Mouse (Mus musculus) splenic B cell, adult 2 months (primary cell): Measurements from ENCODE around the gene Rbpjl.

ENCODE experiments used
- DNase-seq: peaks from one replicate; pipeline ENCODE4 v3.0.0-alpha.2; 2011; ENCODE audit warnings: low read depth, low spot score
- H3K27me3 ChIP-seq: 2 replicates; pipeline ENCODE4 v1.6.1; 2012; ENCODE audit warnings: mild to moderate bottlenecking, low read length, moderate library complexity, mixed read lengths; ENCODE audit not compliant: control insufficient read depth, poor library complexity, insufficient read depth, severe bottlenecking
- H3K36me3 ChIP-seq: 2 replicates; pipeline ENCODE4 v1.6.1; 2012; ENCODE audit warnings: mild to moderate bottlenecking, low read length, moderate library complexity, mixed read lengths; ENCODE audit not compliant: control insufficient read depth, poor library complexity, insufficient read depth, severe bottlenecking

Gene Rbpjl

DNA sequence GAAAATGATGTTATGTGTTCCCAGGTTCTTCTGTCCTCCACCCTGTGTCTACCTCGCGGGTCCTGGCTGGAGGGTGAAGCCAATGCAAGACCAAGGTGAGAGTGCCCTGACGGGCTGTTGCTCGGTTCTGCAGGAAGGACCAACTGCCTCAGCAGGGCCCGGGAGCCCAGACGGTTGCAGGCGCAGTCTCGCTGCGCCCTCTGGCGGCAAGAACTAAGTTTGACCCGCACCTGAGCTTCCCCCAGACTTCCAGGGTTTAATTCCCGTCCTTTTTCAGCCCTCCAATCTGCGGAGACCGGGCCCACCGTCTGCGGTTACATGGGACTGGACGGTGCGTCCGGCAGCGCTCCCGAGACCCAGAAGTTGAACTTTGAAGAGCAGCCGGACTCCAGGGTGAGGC lies 4.8 kb downstream of the Rbpjl start:
- no peaks in the 10 kb centered on the region for H3K36me3 ChIP-seq
- peak; percentile 77 for DNase-seq

DNA sequence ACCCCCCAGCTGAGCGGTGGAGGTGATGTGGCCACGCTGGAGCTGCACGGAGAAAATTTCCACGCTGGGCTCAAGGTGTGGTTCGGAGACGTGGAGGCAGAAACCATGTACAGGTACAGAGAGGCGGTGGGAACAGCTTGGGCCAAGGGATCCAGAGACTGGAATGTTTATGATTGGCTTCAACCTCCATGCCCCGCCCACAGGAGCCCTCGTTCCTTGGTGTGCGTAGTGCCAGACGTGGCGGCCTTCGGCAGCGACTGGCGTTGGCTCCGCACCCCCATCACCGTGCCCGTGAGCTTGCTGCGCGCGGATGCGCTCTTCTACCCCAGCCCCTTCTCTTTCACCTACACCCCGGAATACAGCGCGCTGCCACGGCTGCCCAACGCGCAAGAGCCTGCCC lies 11.2 kb downstream of the Rbpjl start:
- DNase-seq: no peak
- H3K27me3 ChIP-seq: no peaks in the 10 kb centered on the region
- no peaks in the 10 kb centered on the region for H3K36me3 ChIP-seq

More for the DNA sequence above, 4.8 kb downstream of the Rbpjl start:
- H3K27me3 ChIP-seq: no peaks in the 10 kb centered on the region

DNA sequence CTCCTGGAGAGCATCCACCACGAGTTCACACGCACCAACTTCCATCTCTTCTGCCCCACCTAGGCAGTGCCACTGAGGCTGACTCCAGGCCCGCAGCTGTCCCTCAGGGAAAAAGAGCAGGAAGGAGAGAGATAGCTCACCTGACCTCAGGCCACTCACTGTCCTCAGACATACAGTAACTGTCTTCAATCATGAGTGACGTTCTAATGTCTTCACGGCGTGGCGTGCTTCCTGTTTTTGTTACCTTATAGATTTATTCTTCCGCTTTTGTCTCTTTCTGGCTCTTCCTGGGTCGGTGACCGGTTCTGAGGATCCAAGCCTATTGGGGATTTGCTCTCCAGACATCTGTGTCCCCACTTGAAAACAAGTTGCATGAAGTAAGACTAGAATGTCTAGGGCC lies 11.6 kb downstream of the Rbpjl start:
- DNase-seq: peak; percentile 64
- H3K27me3 ChIP-seq: no peaks in the 10 kb centered on the region
- no peaks in the 10 kb centered on the region for H3K36me3 ChIP-seq

DNA sequence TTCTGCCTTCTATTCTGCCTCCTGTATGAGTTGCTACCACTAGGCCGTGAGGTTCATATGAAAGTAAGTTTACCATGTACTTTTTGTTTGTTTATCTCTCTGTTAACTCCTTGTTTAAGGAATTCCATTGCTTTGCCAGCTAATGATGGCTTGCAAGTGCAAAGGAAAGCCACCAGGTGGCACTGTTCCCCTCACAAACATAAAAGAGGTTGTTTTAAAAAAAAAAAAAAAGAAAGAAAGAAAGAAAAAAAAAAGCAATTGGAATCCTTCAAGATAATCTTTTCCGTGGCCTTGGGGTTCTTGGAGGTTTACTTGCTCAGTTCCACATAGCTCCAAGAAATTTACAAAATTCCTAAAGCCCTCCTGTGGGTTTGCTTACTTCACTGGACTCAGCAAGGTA lies 14.3 kb downstream of the Rbpjl start:
- H3K36me3 ChIP-seq: no peaks in the 10 kb centered on the region
- peak; percentile 77 for DNase-seq
- H3K27me3 ChIP-seq: no peaks in the 10 kb centered on the region

DNA sequence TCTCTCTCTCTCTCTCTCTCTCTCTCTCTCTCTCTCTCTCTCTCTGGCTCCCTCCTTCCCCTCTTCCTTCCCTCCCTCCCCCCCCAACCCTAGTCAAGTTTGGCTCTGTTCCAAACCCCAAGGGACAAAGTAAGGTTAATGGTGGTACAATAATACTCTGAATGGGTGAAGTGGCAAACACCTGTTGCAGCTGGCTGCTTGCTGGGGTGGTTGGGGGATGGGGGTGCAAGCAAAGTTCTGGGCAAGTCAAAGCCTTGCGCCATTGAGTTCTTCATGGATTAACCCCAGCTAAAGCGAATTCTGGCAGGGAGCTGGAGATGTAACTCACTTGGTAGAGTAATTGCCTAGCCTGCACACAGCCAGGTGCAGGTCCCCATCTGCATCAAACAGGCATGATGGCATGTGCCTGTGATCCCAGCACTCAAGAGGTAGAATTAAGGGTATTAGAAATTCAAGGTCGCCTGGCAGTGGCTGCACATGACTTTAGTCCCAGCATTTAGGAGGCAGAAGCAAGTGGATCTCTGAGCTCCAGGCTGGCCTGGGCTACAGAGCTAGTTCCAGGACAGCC lies 15.5 kb downstream of the Rbpjl start:
- H3K36me3 ChIP-seq: no peaks in the 10 kb centered on the region
- no peak for DNase-seq
- no peaks in the 10 kb centered on the region for H3K27me3 ChIP-seq

DNA sequence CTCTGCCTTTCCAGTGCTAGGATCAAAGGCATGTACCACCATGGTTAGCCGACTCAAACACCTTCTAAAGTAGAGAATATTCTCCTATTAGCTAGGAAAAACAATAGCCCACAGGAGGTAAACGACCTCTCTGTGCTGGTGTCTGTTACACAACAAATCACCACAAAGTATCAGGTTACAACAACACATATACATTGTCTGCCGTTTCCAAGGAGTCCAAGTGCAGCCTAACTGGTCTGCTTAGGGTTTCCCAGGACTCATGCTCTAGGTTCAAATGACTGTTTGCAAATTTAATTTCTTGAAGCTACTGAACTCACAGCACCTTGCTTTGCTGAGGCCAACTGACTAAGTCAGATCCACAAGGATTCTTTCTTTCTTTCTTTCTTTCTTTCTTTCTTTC lies 16.5 kb downstream of the Rbpjl start:
- H3K36me3 ChIP-seq: peaks cover 2% of the 10 kb centered on the region; the same call in 1 of the 2 replicates
- no peak for DNase-seq
- H3K27me3 ChIP-seq: no peaks in the 10 kb centered on the region

DNA sequence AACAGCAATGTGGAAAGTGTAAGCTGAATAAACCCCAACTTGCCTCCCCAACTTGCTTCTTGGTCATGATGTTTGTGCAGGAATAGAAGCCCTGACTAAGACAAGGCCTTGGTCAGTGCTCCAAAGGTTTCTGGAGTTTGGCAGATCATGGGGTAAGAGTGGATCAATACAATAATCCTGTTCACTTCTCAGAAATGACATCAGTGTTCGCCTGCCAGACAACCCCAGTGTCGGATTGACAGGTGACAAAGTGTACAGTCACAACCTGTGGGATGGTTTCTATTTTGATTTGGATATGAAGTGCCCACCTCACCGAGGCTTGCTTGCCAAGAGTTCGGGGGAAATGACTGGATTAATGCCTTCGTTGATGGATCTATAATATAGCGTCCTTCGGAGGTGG lies 18.4 kb downstream of the Rbpjl start:
- no peaks in the 10 kb centered on the region for H3K27me3 ChIP-seq
- DNase-seq: no peak
- peaks cover 10% of the 10 kb centered on the region for H3K36me3 ChIP-seq

DNA sequence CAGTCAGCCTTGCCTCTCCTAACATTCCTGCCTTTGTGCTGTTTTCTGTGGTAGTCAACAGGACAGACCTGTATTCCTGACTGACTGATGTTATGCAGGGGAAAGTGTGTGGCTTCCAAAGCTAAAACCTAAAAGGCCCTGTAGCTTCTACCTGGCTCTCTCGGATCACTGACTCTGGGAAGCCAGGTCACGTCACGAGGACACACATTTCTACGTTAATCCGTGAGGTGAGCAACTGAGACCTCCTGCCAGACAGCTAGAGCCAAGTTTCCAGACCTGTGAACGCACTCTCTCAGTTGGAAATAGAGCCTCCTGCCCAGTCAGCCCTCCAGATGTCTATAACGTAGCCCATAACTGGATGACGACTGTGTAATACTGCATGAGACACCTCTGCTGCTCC lies 19.0 kb downstream of the Rbpjl start:
- no peak for DNase-seq
- no peaks in the 10 kb centered on the region for H3K27me3 ChIP-seq
- H3K36me3 ChIP-seq: peaks cover 12% of the 10 kb centered on the region

DNA sequence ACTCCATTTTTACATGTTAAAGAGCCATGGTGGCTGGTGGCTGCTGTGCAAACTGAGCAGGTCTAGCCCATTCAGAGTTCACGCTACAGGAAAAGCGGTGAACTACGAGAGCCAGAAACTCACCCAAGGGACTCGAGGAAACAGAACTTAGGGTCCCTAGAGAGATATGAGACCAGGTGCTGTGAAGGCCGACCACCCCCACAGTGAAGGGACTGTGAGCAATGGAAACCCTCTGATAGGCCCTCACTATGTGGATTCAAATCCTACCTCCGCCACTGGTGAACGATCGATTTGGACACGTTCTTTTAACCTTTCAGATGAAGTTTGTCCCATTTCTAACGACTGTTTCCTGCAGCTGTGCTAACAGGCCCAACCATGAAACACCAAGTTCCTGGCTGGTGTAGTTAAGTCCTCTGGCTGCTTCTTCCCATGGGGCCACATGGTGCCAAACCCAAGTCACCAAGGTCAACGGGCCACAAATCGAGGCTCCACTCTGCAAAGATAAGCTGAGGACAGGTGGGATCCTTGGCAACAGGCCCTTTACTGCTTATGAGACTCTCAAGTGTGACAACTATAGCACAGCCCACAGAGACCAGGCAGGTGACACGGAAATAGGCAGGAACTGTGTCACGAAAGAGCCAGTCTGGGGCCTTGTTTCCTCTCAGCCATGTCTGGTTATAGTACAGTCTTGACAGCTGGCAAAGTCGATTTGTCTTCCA lies 19.9 kb downstream of the Rbpjl start:
- peaks cover 12% of the 10 kb centered on the region for H3K36me3 ChIP-seq
- peak; percentile 89 for DNase-seq
- H3K27me3 ChIP-seq: no peaks in the 10 kb centered on the region

DNA sequence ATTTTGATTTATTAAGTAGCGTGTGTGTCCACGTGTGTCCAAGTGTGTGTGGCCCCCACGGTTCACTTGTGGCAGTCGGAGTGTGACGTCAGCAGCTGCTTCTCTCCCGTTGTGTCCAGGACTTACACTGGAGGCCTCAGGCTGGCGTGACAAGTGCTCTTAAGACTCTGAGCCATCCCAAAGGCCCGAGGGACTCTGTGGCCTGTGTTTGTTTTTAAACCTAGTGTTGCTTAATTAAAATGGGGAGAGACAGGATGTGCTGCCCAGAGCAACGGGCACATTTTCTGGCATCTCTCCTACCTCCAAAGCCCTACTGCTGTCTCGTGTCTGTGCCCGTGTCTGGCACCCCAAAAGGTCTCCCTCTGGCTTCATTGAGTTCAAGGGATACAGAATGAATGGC lies 20.5 kb downstream of the Rbpjl start:
- H3K36me3 ChIP-seq: peaks cover 16% of the 10 kb centered on the region
- no peak for DNase-seq
- no peaks in the 10 kb centered on the region for H3K27me3 ChIP-seq

DNA sequence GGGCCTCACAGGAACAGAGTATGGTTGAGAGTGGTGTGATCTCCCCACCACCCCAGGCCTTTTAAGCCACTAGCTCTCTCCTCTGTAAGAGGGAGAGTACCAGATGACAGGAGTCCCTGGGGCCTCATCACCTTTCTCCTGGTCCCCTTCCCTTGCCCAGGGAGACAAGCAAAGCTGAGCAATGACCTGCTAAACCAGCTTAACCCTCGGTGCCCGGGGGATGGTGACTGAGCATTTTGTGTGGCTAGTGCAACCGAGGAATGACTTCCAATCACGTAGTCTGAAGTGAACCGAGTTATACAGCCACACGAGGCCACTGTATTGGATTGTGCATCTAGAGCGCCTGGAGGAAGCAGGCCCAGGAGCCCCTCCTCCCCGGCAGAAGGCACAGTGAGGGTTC lies 21.5 kb downstream of the Rbpjl start:
- DNase-seq: no peak

DNA sequence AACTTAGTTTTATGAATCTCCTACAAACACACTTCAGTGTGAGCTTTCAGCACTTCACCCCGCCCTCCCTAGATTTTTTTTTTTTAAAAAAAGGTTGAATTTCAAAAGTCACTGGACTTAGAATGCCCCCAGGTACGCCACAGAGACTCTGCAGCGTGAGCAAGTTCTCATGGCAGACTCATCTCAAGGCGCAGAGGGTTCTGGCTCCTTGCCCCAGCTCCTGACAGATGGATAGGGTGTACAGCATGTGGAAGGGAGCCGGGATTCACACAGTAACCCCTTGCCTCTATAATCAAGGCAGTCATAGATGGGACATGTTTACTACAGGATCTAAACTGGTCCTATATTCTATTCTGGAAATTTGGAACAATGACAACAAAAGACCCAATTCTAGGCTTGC lies 22.5 kb downstream of the Rbpjl start:
- peaks cover 24% of the 10 kb centered on the region for H3K36me3 ChIP-seq

More for the DNA sequence above, 21.5 kb downstream of the Rbpjl start:
- Histone ChIP-seq H3K27me3 (no peaks in the 10 kb centered on the region), H3K36me3 (peaks cover 21% of the 10 kb centered on the region)

DNA sequence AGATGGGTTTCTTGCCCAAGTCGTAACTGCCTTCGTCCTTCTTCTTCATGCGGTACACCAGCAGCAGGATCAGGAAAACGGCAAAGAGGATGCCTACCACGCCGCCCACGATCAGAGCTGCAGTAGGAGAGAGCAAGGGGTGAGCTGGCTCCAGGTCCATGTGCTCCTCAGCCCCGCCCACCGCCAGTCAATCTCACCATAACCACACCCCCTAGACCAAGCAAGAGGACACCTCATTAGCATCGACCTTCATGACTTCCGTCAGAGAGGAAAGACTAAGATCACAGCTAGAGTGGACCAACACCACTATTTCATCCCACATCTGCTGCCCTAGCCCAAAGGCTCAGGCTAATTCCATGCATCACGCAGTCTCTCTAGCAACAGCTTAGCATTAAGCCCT lies 23.2 kb downstream of the Rbpjl start:
- H3K36me3 ChIP-seq: peaks cover 27% of the 10 kb centered on the region
- no peaks in the 10 kb centered on the region for H3K27me3 ChIP-seq
- no peak for DNase-seq

More for the DNA sequence above, 22.5 kb downstream of the Rbpjl start:
- no peak for DNase-seq
- no peaks in the 10 kb centered on the region for H3K27me3 ChIP-seq

DNA sequence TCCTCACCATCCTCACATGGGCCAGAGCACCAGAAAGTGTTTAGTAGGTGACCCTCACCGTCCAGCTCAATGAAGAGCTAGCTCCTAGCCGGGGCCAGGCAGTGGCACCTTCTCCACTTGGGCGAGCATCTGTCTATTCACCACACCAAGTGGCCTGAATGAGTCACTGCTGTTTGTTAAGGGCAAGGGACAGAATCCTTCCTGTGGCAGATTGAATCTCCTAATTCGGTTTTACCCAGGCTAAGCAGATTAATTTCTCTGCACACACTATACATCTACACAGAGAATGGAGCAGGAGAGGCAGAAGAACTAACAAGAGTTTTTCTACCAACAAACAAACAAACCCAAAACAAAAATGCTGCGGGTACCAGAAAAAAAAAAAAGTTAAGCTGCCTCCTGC lies 24.0 kb downstream of the Rbpjl start:
- Histone ChIP-seq H3K27me3 (no peaks in the 10 kb centered on the region), H3K36me3 (peaks cover 27% of the 10 kb centered on the region)
- no peak for DNase-seq

DNA sequence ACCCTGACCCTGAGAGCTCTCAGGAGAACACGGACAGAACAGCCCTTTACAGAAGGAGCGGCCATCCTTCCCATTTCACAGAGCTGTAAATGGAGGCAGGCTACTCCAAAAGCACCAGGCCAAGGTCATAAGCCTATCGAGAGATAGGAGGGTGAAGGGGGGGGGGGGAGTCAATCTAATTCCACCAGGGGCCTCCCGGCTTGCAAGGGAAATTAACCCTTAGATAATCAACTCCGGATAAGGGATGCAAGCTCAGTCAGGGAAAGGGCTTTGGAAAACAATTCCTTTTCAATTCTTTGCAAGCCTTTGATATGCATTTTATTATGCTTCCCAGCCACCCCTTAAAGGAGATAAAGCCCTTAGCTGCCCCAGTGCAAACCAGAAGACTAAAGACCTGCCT lies 25.5 kb downstream of the Rbpjl start:
- no peak for DNase-seq
- Histone ChIP-seq H3K27me3 (no peaks in the 10 kb centered on the region), H3K36me3 (peaks cover 27% of the 10 kb centered on the region)
